22 mouse cellular contexts compared by ENCODE assay signal in genomic region chr1:178989485-178989884, GRCm38 (mm10).
A peak's percentile ranks its signal among the peaks of the same experiment; 100 is the strongest.
DNase-seq lines count a peak whose midpoint lies in the region; ATAC-seq and TF ChIP-seq lines count a peak whose summit lies in the region.
"Had no signal": no experiment of that assay in that cellular context is flagged by ENCODE, and none has a peak within 500 bp of the region (broad histone marks: within the 10 kb centered on the region; RNA-seq: fewer than 3 reads in every experiment).

No protein-coding gene starts in this region.

- no peaks in the 10 kb centered on the region for H3K27me3 ChIP-seq in hindbrain, postnatal 0 days (ENCODE audit: insufficient read depth, low read length)
- H3K27me3 ChIP-seq: CH12.LX; forebrain, embryonic 15.5 days; heart, embryonic 12.5 days; intestine, embryonic 15.5 days; lung, embryonic 15.5 days; megakaryocyte, embryonic 14.5 days; stomach, embryonic 15.5 days had no signal

- H3K4me3 ChIP-seq in hindbrain, postnatal 0 days (ENCODE audit: low read length), result no peak overlapping the region
- H3K4me3 ChIP-seq: forebrain, embryonic 15.5 days; heart, embryonic 12.5 days; intestine, embryonic 15.5 days; lung, embryonic 15.5 days; megakaryocyte, embryonic 14.5 days; stomach, embryonic 15.5 days had no signal

- 51% methylated on average over 4 of the region's 4 CpGs for WGBS in hindbrain, postnatal 0 days

- no peaks in the 10 kb centered on the region for H3K4me1 ChIP-seq in hindbrain, postnatal 0 days (ENCODE audit: insufficient read depth, low read length)
- H3K4me1 ChIP-seq: forebrain, embryonic 15.5 days; intestine, embryonic 15.5 days; megakaryocyte, embryonic 14.5 days; stomach, embryonic 15.5 days had no signal

- no peak overlapping the region for H3K9ac ChIP-seq in hindbrain, postnatal 0 days (replicated peaks; ENCODE audit: low read length)
- H3K9ac ChIP-seq: forebrain, embryonic 15.5 days; heart, embryonic 12.5 days; intestine, embryonic 15.5 days; lung, embryonic 15.5 days; stomach, embryonic 15.5 days had no signal

- TF ChIP-seq CTCF in hindbrain, postnatal 0 days (IDR thresholded peaks at IDR 0.05; ENCODE audit: low read depth), result no peak

- H3K9me3 ChIP-seq in hindbrain, postnatal 0 days (ENCODE audit: low read length), result no peaks in the 10 kb centered on the region
- H3K9me3 ChIP-seq: forebrain, embryonic 15.5 days; heart, embryonic 12.5 days; intestine, embryonic 15.5 days; lung, embryonic 15.5 days; stomach, embryonic 15.5 days had no signal

- ATAC-seq in hindbrain, postnatal 0 days, result peak; percentile 81
- ATAC-seq: forebrain, embryonic 15.5 days; intestine, embryonic 15.5 days had no signal

- H3K4me2 ChIP-seq in hindbrain, postnatal 0 days (ENCODE audit: low read depth, low read length), result no peak overlapping the region
- H3K4me2 ChIP-seq: forebrain, embryonic 15.5 days; heart, embryonic 12.5 days; intestine, embryonic 15.5 days; liver, embryonic 11.5 days; lung, embryonic 15.5 days; stomach, embryonic 15.5 days had no signal

- H3K36me3 ChIP-seq in hindbrain, postnatal 0 days (ENCODE audit: insufficient read depth, low read length), result no peaks in the 10 kb centered on the region
- H3K36me3 ChIP-seq: forebrain, embryonic 15.5 days; intestine, embryonic 15.5 days; lung, embryonic 15.5 days; stomach, embryonic 15.5 days had no signal

- H3K27ac ChIP-seq in hindbrain, postnatal 0 days, result peak overlapping the region; percentile 41; the same call in 1 of the 2 replicates
- H3K27ac ChIP-seq: forebrain, embryonic 15.5 days; intestine, embryonic 15.5 days; lung, embryonic 15.5 days; stomach, embryonic 15.5 days had no signal

- intact Hi-C loops in heart, postnatal 14 days (cut with DNase I), result no loop called here

- peak; percentile 5 for DNase-seq in heart, adult 8-10 months (ENCODE audit: low spot score)
- no peak for DNase-seq in heart, postnatal 14 days
- DNase-seq in lung, postnatal 10 days, result peak; percentile 37
- no peak for DNase-seq in lung, postnatal 36 days
- DNase-seq in hindbrain, postnatal 0 days (ENCODE audit: low spot score), result peak; percentile 40
- no peak for DNase-seq in adrenal gland, adult 8-10 months
- DNase-seq in right cerebral cortex, postnatal 10 days (ENCODE audit: low spot score in 2 of 2), result no peak
- DNase-seq: adrenal gland, postnatal 25 days; cerebellum, adult 11-12 months; cerebellum, postnatal 36 days; kidney, postnatal 36 days; layer of hippocampus, adult 9-11 months; thymus, adult 18-20 months; thymus, postnatal 4 days had no signal

Comparison
In these comparisons a context has a peak if more than half of its experiments do, and no peak if none do; other contexts are left out.
1. DNase-seq: peak in heart, adult 8-10 months (single experiment), lung, postnatal 10 days (single experiment) and hindbrain, postnatal 0 days (single experiment); none in heart, postnatal 14 days (0 of 2), lung, postnatal 36 days (single experiment), adrenal gland, adult 8-10 months (single experiment) and right cerebral cortex, postnatal 10 days (0 of 2).